Mouse (Mus musculus): ENCODE results near the gene Cdc42ep1.

Cdc42ep1 gene

DNA sequence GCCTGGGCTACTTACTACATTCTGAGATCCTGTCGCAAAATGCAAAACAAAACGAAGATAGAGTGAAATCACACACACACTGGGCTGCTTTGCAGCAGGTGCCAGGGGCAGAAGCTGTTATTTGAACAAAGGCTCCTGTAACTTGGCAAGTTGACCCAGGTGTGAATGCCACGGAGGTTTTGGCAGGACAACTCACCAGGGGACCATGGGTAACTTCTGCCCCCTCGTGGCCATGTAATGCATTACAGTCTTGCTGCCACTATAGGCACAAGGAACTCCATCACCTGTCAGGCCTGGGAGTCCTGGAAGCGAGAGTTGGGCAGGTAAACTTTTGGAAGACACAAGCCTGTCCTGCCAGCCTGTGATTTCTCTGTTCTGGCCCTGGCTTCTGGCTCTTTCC, 6.0 kb downstream of the Cdc42ep1 start:
- DNase-seq (ENCODE audit: low read depth in 1 of 2, low spot score in 2 of 2): peak in 1 of 2 experiments; percentile 66

DNA sequence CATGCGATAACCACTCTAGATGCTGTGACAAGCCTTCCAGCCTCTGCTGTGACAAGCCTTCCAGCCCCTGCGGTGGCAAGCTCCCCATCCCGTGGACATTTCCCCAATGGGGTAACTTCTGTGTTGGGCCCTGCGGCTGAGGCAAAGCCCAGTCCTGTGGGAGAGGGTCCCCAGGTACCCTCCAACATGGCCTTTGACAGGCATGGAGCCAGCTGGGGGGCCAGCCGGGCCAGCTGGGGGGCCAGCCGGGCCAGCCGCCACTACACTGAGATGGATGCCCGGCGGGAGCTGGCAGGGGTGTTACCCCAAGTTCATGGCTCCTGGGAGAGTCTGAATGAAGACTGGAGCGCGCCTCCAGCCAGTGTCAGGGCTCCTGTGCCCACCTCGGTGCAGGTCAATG, 7.1 kb downstream of the Cdc42ep1 start:
- no peak for DNase-seq (ENCODE audit: low read depth in 1 of 2, low spot score in 2 of 2)

- DNase-seq (ENCODE audit: low read depth in 1 of 2, low spot score in 2 of 2): no peak
These were observed 7.8 kb downstream of the Cdc42ep1 start for GRCm38 (mm10) chr15:78850059-78850824.

DNA sequence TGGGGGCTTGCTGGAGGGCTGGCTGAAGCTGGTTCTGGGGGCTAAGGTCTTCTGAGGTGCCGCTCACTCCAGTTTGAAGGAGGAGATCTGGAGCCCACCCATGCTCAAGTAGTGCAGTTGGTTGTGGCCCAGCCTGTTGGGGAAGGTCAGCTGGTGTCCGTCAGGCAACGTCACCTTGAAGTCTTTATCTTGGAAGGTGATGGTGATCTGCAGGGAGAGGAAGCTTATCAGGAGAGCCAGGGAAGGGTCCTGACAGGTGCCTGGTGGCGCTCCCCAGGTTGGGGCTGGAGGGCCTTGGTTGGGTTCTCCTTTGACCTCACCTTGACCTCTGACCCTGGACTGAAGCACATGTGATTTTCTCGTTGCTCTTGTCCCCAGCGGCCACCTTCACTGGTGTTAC, 8.5 kb downstream of the Cdc42ep1 start:
- no peak for DNase-seq (ENCODE audit: low read depth in 1 of 2, low spot score in 2 of 2)

DNA sequence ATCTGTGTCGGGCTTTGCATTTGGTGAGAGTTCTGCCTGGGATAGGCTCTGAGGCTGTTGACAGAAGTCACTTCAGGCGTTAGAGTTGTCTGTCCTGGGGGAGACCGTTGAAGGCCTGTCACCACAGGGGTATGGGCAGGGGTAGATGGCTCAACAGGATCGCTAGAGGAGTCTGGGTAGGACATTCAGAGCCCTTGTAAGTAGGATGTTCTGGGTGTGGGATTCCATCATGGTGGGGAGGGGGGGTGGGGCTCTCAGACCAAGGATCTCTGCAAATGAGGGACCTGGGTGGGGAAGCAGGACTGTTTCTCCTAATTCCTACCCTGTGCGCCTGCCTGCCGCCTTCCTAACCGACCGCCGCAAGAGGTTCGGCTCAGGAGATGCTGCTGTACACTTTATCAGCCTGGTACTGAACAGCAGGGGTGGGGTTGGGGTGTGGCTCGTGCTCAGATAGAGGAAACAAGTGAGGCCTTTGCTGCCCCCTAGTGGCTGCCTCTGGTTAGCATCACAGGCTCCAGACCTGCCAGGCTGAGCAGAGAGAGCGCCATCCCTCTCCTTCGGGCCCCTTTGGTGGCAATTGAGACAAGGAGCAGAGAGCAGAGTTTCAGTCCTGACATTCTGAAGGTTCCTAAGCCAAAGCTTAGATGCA, 9.2 kb downstream of the Cdc42ep1 start:
- peak; percentile 61 to 82 for DNase-seq (ENCODE audit: low read depth in 1 of 2, low spot score in 2 of 2)

DNA sequence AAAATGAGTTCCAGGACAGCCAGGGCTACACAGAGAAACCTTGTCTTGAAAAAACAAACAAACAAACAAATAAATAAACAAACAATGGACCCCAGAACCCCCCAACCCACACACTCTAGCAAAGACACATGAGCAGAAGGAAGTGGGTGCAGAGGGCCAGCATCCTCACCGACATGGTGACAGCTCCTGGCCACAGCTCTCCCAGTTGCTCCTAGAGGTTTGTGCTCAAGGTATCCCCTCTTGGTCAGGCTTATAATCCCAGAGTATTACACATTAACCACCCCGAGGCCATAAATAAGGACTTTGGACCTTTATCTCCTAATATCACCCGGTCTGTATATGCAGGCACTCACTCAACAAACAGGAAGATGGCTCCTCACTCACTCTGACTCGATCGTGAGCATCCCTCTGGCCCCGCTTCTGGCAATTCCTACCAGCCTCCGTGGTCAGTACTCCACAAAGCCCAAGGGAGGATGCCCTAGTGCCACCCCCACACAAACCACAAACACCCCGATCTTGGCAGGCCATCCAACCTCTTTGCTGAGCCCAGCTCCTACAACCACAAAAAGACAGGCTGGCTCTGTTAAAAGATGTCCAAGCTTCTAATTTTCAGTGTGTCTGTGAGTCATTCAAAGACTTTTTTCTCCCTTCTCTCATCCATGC, 13.0 kb downstream of the Cdc42ep1 start, which contains the start of gene Lgals2:
Gene Lgals2 (minus strand): TSS at position 227 of the 663 bp plus-strand sequence.
- no peak for DNase-seq (ENCODE audit: low read depth in 1 of 2, low spot score in 2 of 2)

DNA sequence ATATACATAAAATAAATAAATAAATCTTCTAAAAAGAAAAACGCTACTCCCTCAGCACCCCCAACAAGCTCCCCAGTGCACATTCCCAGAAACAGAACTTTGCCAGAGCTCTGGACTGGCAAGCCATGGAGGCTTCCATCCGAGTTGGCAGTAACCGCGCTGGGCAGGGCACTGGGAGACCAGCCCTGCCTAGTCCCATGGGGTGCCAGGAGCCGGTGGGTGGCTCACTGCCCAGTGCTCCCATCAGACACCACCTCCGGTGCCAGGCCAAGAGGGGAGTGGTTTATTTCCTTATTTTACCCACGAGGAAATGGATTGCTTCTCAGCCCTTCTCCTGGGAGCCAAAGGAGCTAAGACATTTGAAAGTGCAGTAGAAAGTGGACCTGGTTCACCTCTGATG, 14.6 kb downstream of the Cdc42ep1 start:
- DNase-seq (ENCODE audit: low read depth in 1 of 2, low spot score in 2 of 2): no peak

GRCm38 (mm10) chr15:78859311-78859710, 16.9 kb downstream of the Cdc42ep1 start:
- DNase-seq (ENCODE audit: low read depth in 1 of 2, low spot score in 2 of 2): no peak

DNA sequence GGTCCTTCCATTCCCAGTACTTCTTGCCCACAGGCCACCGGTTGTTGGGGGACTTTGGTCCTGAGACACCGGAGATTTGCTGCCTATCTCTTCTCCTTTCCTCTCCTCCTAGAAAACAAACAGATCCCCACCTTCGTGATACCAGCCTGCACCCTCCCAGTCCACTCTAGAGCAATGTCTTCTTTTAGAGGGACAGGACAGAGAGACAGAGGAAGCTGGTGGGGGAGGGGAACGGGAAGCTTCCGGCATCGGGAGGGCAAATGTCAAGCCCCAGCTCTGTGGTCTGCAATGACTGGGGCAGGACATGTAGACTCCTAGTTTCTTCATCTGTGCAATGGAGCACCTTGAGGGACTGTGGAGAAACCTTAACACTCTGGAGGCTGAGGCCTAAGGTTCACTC, 17.3 kb downstream of the Cdc42ep1 start:
- no peak for DNase-seq (ENCODE audit: low read depth in 1 of 2, low spot score in 2 of 2)

DNA sequence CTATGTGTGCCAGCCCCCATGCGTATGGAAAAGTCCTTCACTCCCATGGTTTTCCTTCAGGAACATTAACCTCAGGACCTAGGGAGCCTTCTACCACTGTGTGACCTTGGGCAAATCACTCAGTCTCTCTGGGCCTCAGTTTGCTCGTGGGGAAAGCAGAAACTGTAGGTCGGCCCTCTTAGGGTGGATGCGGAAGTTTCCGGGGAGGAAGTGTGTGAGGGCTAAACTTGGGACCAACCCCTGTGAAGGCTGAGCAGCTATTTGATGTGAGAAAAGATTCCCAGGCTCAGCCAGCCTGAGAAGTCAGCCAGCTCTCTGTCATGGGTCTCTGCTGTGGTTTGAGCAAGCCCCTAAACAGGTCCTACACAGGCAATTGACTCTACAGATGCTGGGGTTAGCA, 19.9 kb downstream of the Cdc42ep1 start:
- no peak for DNase-seq (ENCODE audit: low read depth in 1 of 2, low spot score in 2 of 2)

DNA sequence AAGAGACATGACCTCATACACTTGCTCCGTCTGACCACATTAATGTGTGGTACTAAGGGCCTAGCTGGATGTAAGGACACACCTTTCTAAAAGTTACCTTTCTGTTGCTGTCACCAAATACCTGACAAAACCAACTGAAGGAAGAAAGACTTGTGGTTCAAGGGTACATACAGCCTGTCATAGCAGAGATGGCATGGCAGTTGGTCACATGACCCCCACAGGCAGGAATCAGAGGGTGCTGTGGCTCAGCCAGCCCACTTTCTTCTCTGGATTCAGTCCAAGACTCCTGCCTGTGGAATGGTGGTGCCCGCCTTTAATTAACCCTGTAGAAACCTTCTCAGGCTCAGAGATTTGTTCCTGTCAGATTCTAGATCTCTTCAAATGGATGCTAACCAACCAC, 20.7 kb downstream of the Cdc42ep1 start:
- DNase-seq (ENCODE audit: low read depth in 1 of 2, low spot score in 2 of 2): no peak

- DNase-seq (ENCODE audit: low read depth in 1 of 2, low spot score in 2 of 2): peak in 1 of 2 experiments; percentile 59
These were observed 21.4 kb downstream of the Cdc42ep1 start for GRCm38 (mm10) chr15:78863852-78864253.

- no peak for DNase-seq (ENCODE audit: low read depth in 1 of 2, low spot score in 2 of 2)
These were observed 26.0 kb downstream of the Cdc42ep1 start for GRCm38 (mm10) chr15:78868398-78868797.

DNA sequence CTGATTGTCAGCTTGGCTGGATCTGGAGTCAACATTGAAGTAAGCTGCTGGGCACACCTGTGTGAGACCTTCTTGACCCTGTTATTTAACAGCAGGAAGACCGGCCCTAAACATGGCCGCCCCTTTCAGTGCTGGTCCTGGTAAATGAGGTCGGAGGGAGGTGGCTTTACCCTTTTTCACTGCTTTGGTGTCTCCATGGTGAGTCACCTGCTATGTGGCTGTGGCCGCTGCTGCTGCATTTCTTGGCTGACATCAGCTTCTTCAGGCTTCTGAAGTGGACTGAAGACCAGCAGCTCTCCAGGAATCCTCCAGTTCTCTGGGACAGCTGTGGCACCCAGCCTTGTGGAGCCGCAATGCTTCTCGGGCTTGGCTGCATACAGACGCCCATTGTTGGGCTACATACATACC, 26.4 kb downstream of the Cdc42ep1 start:
- DNase-seq (ENCODE audit: low read depth in 1 of 2, low spot score in 2 of 2): no peak

- DNase-seq (ENCODE audit: low read depth in 1 of 2, low spot score in 2 of 2): no peak
These were observed 27.4 kb downstream of the Cdc42ep1 start for GRCm38 (mm10) chr15:78869775-78870174.

DNA sequence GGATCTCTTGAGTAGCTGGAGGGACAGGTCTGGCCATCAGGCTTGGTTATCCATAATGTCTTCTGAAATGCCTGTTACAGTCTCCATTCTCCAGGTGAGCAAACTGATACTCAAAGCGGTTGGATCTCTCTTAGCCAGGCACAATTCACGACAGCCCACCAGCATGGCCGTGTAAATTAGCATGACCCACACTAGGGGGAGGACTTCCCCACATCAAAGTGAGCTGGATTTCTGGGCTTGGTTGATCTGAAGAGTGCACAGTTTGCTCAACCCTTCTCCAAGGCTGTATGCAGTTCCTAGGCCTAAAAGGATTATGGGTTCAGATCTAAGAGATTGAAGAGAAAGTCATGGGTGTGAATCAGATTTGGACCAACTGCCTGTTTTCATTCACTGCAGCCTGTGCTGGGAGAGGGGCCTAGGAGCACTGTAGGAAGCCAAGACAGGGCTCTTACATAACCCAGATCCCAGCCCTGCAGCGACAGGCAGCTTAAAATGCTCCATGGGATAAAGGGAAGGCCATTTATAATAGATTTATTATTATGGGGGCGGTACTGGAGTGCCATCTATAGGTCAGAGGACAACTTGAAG, 29.7 kb downstream of the Cdc42ep1 start:
- DNase-seq (ENCODE audit: low read depth in 1 of 2, low spot score in 2 of 2): no peak

GRCm38 (mm10) chr15:78873803-78874435, 31.5 kb downstream of the Cdc42ep1 start:
- DNase-seq (ENCODE audit: low read depth in 1 of 2, low spot score in 2 of 2): no peak

DNA sequence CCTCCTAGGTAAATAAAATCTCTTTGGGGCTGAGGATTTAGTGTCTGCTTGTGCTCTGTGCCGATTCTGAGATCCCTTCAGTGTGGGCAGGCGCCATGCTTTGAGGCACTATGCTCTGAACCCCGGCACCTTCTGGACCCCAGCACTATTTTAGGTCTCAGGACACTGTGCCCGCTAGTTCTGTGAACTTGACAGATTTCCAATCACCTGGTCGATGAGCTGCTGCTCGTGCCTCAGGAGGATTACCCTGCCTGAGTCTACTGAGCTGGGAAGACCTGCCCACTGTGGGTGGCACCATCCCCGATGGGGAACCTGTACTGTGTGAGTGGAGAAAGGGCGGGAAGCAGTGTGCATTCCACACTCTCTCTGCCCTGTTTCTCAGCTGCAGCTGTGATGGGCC, 32.6 kb downstream of the Cdc42ep1 start:
- DNase-seq (ENCODE audit: low read depth in 1 of 2, low spot score in 2 of 2): no peak

GRCm38 (mm10) chr15:78875537-78875936, 33.1 kb downstream of the Cdc42ep1 start:
- no peak for DNase-seq (ENCODE audit: low read depth in 1 of 2, low spot score in 2 of 2)

- DNase-seq (ENCODE audit: low read depth in 1 of 2, low spot score in 2 of 2): no peak
These were observed 33.9 kb downstream of the Cdc42ep1 start for GRCm38 (mm10) chr15:78876258-78876696.

Measured in monocyte, adult 2 months (primary cell).